Mouse (Mus musculus) ovary, adult 18-20 months (tissue): ENCODE results near the gene Gm2381.
"Not testable (repeated sequence)": the region's sequence is repeated elsewhere in the genome, so short reads cannot be mapped to it uniquely, and the experiment has no call there.

Experiments
- DNase-seq: peaks from one replicate; pipeline ENCODE4 v3.0.0; 2022; ENCODE audit warnings: low spot score, mixed read lengths

Gene Gm2381

DNA sequence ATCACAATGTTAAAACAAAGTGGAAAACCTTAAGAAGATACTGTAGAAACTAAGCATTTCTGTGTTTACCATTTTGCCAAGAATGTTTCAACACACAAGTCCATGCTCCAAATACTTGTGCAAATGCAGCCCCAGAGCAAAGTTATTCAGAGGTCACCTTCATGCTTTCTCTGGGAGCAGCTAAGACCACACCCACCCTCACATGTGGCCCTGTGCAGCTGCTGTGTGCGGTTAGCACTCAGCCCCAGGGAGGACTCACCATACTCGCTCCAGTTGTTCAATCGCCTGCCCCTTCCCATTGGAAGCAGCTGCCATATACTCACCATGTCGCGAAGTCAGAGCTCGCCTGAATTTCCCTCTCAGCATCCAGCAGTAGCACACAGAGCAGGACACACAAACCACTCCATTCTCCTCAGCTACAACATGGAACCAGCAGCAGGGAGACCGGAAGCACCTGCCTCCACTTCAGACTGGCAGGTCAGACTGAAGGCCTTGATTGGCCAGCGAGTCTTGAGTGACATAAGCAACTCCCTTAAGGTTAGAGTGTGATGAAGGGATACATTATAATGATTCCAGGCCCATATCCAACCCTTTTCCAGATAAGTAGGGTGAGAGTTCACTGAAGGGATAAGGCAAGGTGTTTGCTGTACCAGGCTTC lies at the start of gene Gm2381:
Gm2381 (minus strand) TSS at position 434 of the 658 bp plus-strand sequence.
- DNase-seq = not testable (repeated sequence)

GRCm38 (mm10) chr7:42898067-42898466 lies 31.0 kb upstream of the Gm2381 start:
- DNase-seq = not testable (repeated sequence)

- DNase-seq = no peak
These were observed 11.1 kb upstream of the Gm2381 start for GRCm38 (mm10) chr7:42878090-42878489.

GRCm38 (mm10) chr7:42838366-42838765 lies 28.7 kb downstream of the Gm2381 start:
- DNase-seq = not testable (repeated sequence)

GRCm38 (mm10) chr7:42832221-42832620 lies 34.8 kb downstream of the Gm2381 start:
- DNase-seq = no peak

DNA sequence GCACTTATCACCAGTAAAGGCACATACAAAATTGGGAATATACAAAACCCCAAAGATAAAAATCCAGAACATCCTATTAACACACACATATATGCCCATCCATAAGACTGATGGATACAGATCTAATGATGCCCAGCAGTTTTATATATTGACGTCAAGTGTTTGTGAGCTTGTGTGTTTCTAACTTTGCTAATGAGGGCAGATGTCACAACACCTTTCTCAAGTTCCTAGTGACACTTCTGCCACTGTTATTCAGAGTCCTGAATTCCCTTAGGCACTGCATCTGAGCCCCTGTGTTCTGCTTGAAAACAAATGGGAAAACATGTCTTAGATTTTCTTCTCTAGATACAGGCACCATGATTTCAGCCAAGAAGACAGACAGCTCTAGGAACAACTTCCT lies 73.6 kb downstream of the Gm2381 start, which contains the start of gene Vmn2r62:
Vmn2r62 (minus strand) TSS at position 101 of the 400 bp plus-strand sequence.
- not testable (repeated sequence) for DNase-seq
